Mouse (Mus musculus) spleen, postnatal 4 days (tissue): Measurements from ENCODE around the gene Tgm7.
"Not testable (repeated sequence)": the region's sequence is repeated elsewhere in the genome, so short reads cannot be mapped to it uniquely, and the experiment has no call there.

Experiments
- DNase-seq, 2 experiments: peaks; one replicate each; pipeline ENCODE4 v3.0.0; 2022; ENCODE audit warnings: low spot score in 2 of 2

Tgm7 gene

DNA sequence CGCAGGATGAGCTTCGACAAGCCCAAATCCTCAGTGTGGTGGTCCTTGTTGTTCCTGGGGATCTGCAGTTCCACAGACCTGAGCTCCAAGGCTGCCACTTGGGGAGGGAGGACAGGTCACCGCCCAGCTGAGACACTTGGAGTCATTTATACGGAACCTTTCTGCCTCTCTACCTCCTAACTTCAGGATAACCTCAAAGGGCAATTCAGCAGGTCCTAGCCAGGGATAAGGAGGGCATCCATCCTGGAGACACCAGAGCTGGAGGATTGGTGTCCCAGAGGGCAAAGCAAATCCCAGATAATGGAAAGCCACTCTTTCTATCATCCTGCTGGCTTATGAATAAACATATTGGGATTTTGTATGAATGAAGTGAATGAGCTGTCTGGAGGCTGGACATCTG lies at the start of gene Tgm7:
TSS of gene Tgm7 (minus strand) at position 101 of the 400 bp plus-strand sequence.
- DNase-seq, result no peak

- no peak for DNase-seq
Measured at GRCm38 (mm10) chr2:121153100-121153499, 43.5 kb upstream of the Tgm7 start.

DNA sequence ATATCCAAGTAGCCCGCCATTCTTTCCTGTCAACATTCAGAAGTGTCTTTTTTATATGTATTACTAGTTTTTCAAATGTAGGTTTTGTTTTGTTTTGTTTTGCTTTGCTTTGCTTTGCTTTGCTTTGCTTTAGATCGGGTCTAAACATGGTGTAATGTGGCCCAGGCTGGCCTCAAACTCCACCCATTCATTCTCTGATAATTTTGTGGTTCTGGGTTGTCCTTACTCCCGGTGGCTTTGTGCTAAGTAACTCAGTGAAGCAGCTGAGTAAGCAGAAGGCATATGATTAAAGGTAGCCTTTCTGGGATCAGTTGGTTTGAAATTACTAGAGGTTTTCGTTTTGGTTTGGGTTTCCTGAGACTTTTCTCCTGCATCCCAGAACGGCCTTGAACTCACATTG lies 40.1 kb upstream of the Tgm7 start:
- DNase-seq, result no peak

DNA sequence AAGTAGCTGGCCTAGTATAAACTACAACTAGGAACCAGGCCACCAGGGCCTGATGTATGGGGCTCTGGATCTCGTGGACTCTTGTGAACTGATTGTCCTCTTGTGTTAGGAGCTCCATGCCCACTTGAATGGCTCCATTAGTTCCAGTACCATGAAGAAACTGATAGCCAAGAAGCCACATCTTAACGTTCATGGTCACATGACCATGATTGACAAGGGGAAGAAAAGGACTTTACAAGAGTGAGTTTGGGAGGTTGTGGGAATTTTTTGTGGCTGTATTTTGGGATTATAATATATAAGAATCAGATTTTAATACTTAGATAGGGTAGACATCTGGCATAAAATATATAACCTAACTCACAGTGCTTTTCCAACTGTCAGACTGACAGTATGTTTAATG lies 32.8 kb upstream of the Tgm7 start:
- DNase-seq, result no peak

GRCm38 (mm10) chr2:121141216-121142035 lies 31.8 kb upstream of the Tgm7 start:
- DNase-seq, result no peak

GRCm38 (mm10) chr2:121140018-121140882 lies 30.7 kb upstream of the Tgm7 start, which contains the start of the genes Adal and Lcmt2:
Gene Adal, plus strand, starts transcription at chr2:121140428.
Gene Lcmt2, minus strand, starts transcription at chr2:121140653.
- peak; percentile 83 to 93 for DNase-seq

DNA sequence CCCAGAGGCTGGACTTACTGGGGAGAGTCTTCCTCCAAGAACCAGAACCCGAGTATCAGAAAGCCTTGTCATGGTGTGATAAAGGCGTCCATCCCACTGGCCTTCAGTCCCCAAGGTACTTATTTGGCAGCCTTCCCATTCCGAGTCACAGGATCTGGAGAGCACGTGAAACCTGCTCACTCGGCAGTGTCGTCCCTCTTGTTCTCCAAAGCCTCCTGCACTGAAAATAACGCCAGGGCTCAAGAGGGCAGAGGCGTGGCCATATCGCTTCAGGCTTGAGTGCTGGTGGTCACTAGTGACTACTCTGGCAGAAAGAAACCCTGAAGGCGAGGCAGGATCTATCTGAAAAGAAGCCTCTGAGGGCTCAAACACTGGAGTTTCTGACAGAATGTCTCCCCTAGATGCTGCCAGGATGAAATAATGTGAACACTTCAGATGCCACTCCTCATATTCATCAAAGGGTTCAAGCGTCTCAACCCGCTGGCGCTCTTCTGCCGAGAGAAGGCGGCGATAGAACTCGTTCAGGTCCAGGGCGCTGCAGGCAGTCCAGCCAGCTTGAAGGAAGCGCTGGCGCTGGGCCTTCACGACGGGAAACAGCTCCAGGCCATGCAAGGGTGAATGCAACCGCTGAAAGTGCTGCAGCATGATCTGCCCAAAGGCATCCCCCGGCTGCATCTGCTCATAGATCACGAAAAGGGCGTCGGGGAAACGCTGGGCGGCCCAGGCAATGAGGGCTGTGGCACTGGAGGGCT lies 29.8 kb upstream of the Tgm7 start:
- peak; percentile 21 to 61 for DNase-seq

GRCm38 (mm10) chr2:121137371-121137770 lies 27.8 kb upstream of the Tgm7 start:
- DNase-seq, result no peak

DNA sequence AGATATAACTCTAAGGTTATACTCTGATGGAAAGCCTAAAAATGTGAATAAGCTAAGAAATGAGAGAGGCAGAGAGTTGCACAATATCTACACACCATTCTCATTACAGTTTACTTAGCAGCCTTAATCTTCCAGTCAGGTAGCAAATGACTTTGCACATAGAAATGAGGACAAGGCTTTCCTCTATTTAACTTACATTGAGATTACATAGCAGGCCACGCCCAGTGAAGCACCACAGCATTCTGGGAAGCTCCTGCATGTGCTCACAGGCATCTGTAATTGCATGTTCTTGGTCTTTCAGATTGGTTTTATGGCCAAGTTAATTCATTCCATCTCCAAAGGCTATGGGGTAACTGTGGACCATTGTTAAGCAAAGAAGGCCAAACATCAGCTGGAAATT lies 23.2 kb upstream of the Tgm7 start:
- no peak for DNase-seq

GRCm38 (mm10) chr2:121128865-121129620 lies 19.4 kb upstream of the Tgm7 start:
- DNase-seq, result no peak

GRCm38 (mm10) chr2:121127536-121127935 lies 17.9 kb upstream of the Tgm7 start:
- DNase-seq, result no peak

GRCm38 (mm10) chr2:121126302-121126701 lies 16.7 kb upstream of the Tgm7 start:
- DNase-seq, result not testable (repeated sequence)

- no peak for DNase-seq
Measured at GRCm38 (mm10) chr2:121119260-121119659, 9.7 kb upstream of the Tgm7 start.

- no peak for DNase-seq
Measured at GRCm38 (mm10) chr2:121115418-121115817, 5.8 kb upstream of the Tgm7 start.

DNA sequence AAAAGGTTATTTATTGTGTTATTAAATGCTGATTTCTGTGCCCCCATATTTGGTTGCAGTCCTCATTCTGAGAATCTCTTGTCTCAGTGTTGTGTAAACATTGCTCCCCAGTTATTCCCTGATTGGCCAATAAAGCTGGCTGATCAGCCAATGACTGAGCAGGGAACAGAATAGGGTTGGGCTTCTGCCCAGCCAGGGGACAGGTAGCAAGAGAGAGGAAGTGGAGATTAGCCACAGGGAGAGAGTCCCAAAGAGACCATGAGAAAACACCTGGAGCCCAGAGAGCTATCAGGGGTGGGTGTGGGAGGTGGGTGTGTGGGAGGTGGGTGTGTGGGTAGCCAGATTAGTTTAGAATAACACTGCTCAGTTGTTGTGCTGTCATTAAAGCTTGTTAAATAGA lies 3.7 kb downstream of the Tgm7 start:
- no peak for DNase-seq

GRCm38 (mm10) chr2:121102051-121102450 lies 7.5 kb downstream of the Tgm7 start:
- DNase-seq, result peak; percentile 49 to 73

DNA sequence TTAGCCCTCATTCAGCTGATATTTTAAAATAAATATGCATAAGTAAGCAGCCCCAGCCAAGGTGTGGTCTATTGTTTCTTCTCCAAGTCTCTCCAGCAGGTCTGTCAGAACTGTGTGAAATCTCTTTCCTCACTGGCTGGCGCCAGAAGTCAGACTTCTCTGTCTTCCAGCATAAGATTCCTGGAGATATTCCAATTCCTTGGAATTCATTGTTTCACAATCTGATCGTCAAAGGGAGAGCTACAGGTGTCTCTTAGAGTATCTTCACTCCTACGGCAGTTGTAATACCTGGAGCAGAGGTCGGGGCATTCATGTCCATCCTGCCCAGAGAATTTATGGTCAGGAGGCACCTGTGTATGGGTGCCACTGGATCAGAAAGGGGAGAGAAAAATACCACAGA lies 19.8 kb downstream of the Tgm7 start:
- DNase-seq, result no peak

- no peak for DNase-seq
Measured at GRCm38 (mm10) chr2:121088507-121088906, 21.1 kb downstream of the Tgm7 start.

- DNase-seq, result no peak
Measured at GRCm38 (mm10) chr2:121085480-121086185, 24.0 kb downstream of the Tgm7 start, which contains the start of gene Tgm5. Gene Tgm5, minus strand, starts transcription at chr2:121085841.

GRCm38 (mm10) chr2:121082626-121083025 lies 27.0 kb downstream of the Tgm7 start:
- DNase-seq, result no peak
